Mouse (Mus musculus) cerebellum, postnatal 14 days (tissue): ENCODE data around the gene Tmem114.

ENCODE experiments used
- DNase-seq, 2 experiments: peaks; one replicate each; pipeline ENCODE4 v3.0.0; 2021; ENCODE audit warnings: mixed read lengths in 2 of 2

Tmem114 gene

GRCm38 (mm10) chr16:8406708-8407107 is 18.2 kb downstream of the Tmem114 start:
- peak; percentile 85 to 92 for DNase-seq

DNA sequence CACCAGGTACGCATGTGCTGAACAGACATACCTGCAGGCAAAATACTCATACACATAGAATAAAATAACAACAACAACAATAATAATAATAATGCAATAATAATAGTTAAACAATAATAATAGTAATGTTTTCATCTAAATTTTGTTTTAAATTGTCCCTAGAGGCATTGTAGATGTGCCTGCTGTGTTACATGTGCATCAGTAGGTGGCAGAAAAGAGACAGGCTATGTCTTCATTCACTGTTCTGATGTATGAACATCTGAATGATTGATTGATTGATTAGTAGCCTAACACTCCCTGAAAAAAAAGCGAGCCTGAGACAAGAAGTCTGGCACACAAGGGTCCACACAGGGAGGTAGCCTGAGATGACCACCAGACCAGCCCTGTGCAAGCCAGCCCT is 22.3 kb downstream of the Tmem114 start:
- DNase-seq: no peak

GRCm38 (mm10) chr16:8401171-8401955 is 23.6 kb downstream of the Tmem114 start:
- no peak for DNase-seq

- DNase-seq: no peak
Measured at GRCm38 (mm10) chr16:8399868-8400267, 25.1 kb downstream of the Tmem114 start.

GRCm38 (mm10) chr16:8394946-8395345 is 30.0 kb downstream of the Tmem114 start:
- no peak for DNase-seq

- DNase-seq: no peak
Measured at GRCm38 (mm10) chr16:8388491-8388890, 36.4 kb downstream of the Tmem114 start.

- DNase-seq: peak; percentile 12 to 26
Measured at GRCm38 (mm10) chr16:8386386-8386785, 38.5 kb downstream of the Tmem114 start.

GRCm38 (mm10) chr16:8385679-8386078 is 39.3 kb downstream of the Tmem114 start:
- no peak for DNase-seq

DNA sequence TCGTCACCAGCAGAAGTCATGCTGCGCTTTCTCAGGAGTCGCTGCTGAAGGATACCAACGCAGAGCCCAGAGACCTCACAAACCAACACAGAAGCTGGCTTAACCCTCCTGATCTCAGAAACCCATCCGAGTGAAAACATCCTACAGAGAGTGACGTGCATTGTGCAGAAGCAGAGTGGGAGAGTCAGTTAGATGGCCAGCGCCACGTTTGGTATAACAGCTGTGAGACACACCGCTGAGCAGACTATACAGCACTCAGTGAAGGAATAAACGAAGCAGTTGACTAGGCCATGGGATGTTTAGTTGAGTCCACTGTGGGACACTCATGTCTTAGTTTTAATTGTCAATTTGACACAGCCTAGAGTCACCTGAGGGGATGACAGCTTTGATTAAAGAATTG is 40.2 kb downstream of the Tmem114 start:
- no peak for DNase-seq

DNA sequence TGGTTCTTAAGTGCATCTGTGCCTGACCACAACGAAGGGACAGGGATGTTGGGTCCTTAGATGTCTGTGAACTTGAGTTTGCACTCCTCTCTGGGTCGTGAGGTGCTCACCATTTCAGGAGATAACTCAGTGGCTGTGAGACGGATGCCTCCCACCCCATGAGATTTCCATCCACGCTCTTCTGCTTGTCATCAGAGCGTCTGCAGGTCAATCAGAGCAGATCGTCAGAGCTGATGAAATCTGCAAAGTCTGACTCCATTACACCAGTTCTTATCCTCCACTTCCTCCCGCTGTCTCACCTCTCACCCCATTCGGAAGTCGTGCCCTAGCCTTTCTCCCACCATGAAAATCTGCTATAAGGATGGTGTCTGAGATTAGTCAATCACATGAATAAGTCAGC is 41.5 kb downstream of the Tmem114 start:
- no peak for DNase-seq

GRCm38 (mm10) chr16:8363066-8363465 is 61.9 kb downstream of the Tmem114 start:
- no peak for DNase-seq
